ENCODE assay signal across 22 mouse cellular contexts in genomic region chr2:26973116-26973515, GRCm38 (mm10). TPM values are rescaled to one million over a fixed set of nuclear protein-coding genes. Genes with fewer than 3 reads are reported as not detected.
DNase-seq lines count a peak whose midpoint lies in the region; ATAC-seq lines count a peak whose summit lies in the region.
"Had no signal": no experiment of that assay in that cellular context is flagged by ENCODE, and none has a peak within 500 bp of the region (broad histone marks: within the 10 kb centered on the region; RNA-seq: fewer than 3 reads in every experiment).

TSS of gene Adamts13 (plus strand) at chr2:26973416.

- H3K27ac ChIP-seq in kidney, embryonic 16.5 days (ENCODE audit: low read length) = no peak within 1 kb of the TSS
- H3K27ac ChIP-seq in liver, embryonic 16.5 days (ENCODE audit: low read length) = peak within 1 kb of the TSS; percentile 41; the same call in 1 of the 2 replicates

- H3K9ac ChIP-seq in kidney, embryonic 16.5 days (replicated peaks; ENCODE audit: low read length) = no peak within 1 kb of the TSS
- H3K9ac ChIP-seq in liver, embryonic 16.5 days (ENCODE audit: low read depth, low read length) = no peak within 1 kb of the TSS

- WGBS in kidney, embryonic 16.5 days = 77% methylated on average over 3 of the region's 3 CpGs
- 36% methylated on average over 3 of the region's 3 CpGs for WGBS in liver, embryonic 16.5 days (ENCODE audit: insufficient replicate concordance)

- peak within 1 kb of the TSS; percentile 21; the same call in 1 of the 2 replicates for H3K4me2 ChIP-seq in kidney, embryonic 16.5 days (replicated peaks; ENCODE audit: low read depth, low read length)
- H3K4me2 ChIP-seq in liver, embryonic 16.5 days (ENCODE audit: low read depth, low read length) = no peak within 1 kb of the TSS

- H3K4me1 ChIP-seq in kidney, embryonic 16.5 days (ENCODE audit: insufficient read depth, low read length) = no peaks in the 10 kb centered on the region
- H3K4me1 ChIP-seq in liver, embryonic 16.5 days (ENCODE audit: control insufficient read depth, low read depth, low read length) = no peaks in the 10 kb centered on the region

- H3K36me3 ChIP-seq in kidney, embryonic 16.5 days (ENCODE audit: insufficient read depth, low read length) = no peaks in the 10 kb centered on the region
- no peaks in the 10 kb centered on the region for H3K36me3 ChIP-seq in liver, embryonic 16.5 days (ENCODE audit: control insufficient read depth, insufficient read depth)

- H3K27me3 ChIP-seq in kidney, embryonic 16.5 days (ENCODE audit: insufficient read depth, low read length) = no peaks in the 10 kb centered on the region
- no peaks in the 10 kb centered on the region for H3K27me3 ChIP-seq in liver, embryonic 16.5 days (ENCODE audit: control insufficient read depth, insufficient read depth, low read depth, low read length)

- DNase-seq in kidney, postnatal 36 days = no peak
- peak; percentile 36 for DNase-seq in thymus, postnatal 4 days
- no peak for DNase-seq in thymus, postnatal 0 days (ENCODE audit: low spot score)
- no peak for DNase-seq in adrenal gland, postnatal 25 days
- DNase-seq in c-Kit-positive CD71-positive TER-119-positive erythroid progenitor cells, embryonic 14.5 days (ENCODE audit: low spot score) = no peak
- DNase-seq: adrenal gland, postnatal 36 days; cerebellum, adult 9-10 months; heart, adult 18-20 months; kidney, adult 11 months; kidney, postnatal 25 days; layer of hippocampus, adult 9-11 months; lung, adult 18-20 months; midbrain, embryonic 14.5 days; retina, postnatal 1 day had no signal

- no peak for ATAC-seq in kidney, embryonic 16.5 days (ENCODE audit: low FRiP score, low TSS enrichment)
- peak; percentile 60 for ATAC-seq in liver, embryonic 16.5 days (ENCODE audit: low read depth)
- ATAC-seq: activated CD4-positive, CD25-positive, alpha-beta regulatory T cell, adult 4 months had no signal

- H3K4me3 ChIP-seq in kidney, embryonic 16.5 days (ENCODE audit: low read length) = no peak within 1 kb of the TSS
- H3K4me3 ChIP-seq in liver, embryonic 16.5 days (ENCODE audit: low read depth, low read length) = no peak within 1 kb of the TSS
- H3K4me3 ChIP-seq: myocyte had no signal

- no peaks in the 10 kb centered on the region for H3K9me3 ChIP-seq in kidney, embryonic 16.5 days (ENCODE audit: low read length)
- no peaks in the 10 kb centered on the region for H3K9me3 ChIP-seq in liver, embryonic 16.5 days (replicated peaks; ENCODE audit: control insufficient read depth, low read length)

RNA-seq across cellular contexts. Expression of gene Adamts13, which starts in this region (rescaled TPM):
- polyA plus RNA-seq in kidney, embryonic 16.5 days (2015; fragmentation: Nextera tagmentation; extraction: Ambion mirVana) = not detected in 2 replicates
- 0.14 and 0.25 TPM in 2 replicates for polyA plus RNA-seq in thymus, postnatal 0 days (2015; fragmentation: Nextera tagmentation; extraction: Ambion mirVana)
- polyA plus RNA-seq in liver, embryonic 16.5 days (2015; fragmentation: Nextera tagmentation; extraction: Ambion mirVana) = 1.8 and 2.0 TPM in 2 replicates
- not detected in 2 replicates for total RNA-seq in adrenal gland, postnatal 25 days (2021)
- total RNA-seq: adrenal gland, postnatal 36 days; gastrocnemius, adult 8-10 months; heart, adult 18-20 months had no signal
- polyA plus RNA-seq: activated CD4-positive, CD25-positive, alpha-beta regulatory T cell, adult 4 months; forebrain, embryonic 11.5 days; heart, embryonic 16.5 days; hindbrain, embryonic 11.5 days; midbrain, embryonic 14.5 days; myocyte had no signal
